Mouse (Mus musculus) erythroid progenitor cell, adult 5-6 weeks (primary cell): Measurements from ENCODE around the gene Acbd6. TPM values are rescaled to one million over a fixed set of nuclear protein-coding genes. Genes with fewer than 3 reads are reported as not detected.
A peak's percentile ranks its signal among the peaks of the same experiment; 100 is the strongest.

ENCODE experiments used
- ATAC-seq: replicated peaks from 2 replicates; pipeline ENCODE4 v1.8.0; 2016; ENCODE audit warnings: moderate number of reproducible peaks, mild to moderate bottlenecking, moderate TSS enrichment, inconsistent platforms; ENCODE audit not compliant: poor library complexity, low FRiP score, severe bottlenecking
- total RNA-seq, 2 experiments: library from RNA; stranded (forward) in 1 of 2; stranded (reverse) in 1 of 2; fragments of 150-400 nt in 1 of 2; fragments of 186-747, 209-891 nt in 1 of 2; gene quantifications; 2 replicates each; pipeline versions ENCODE4 v1.2.3 to v1.2.4; 2015 to 2017; ENCODE audit warnings: low replicate concordance in 2 of 2

Gene Acbd6
- total RNA-seq, 2 experiments from 2014 or later: 0.30 to 25.2 TPM

DNA sequence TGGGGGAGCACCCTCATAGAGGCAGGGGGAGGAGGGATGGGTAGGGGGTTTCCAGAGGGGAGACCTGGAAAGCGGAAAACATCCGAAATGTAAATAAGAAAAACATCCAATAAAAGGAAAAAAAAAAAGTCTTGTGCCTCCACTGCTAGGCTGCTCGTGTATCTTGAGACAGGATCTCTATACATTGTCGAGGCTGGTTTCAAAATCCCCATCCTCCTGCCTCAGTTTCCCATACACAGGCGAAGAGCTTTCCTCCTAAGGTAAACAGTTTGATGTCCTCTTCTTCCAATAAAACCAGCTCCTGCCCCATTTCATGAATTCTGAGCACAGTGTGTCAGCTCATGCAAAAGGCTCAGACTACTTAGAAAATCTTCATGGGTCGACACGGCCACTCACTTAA is 19.9 kb upstream of the Acbd6 start:
- ATAC-seq: no peak

- ATAC-seq: 0 out of 2 replicates have a peak, but pooled peaks have one; percentile 18
Observed at GRCm38 (mm10) chr1:155557642-155558011, 293 bp upstream of the Acbd6 start.

GRCm38 (mm10) chr1:155560021-155560420 is 2.1 kb downstream of the Acbd6 start:
- no peak for ATAC-seq

DNA sequence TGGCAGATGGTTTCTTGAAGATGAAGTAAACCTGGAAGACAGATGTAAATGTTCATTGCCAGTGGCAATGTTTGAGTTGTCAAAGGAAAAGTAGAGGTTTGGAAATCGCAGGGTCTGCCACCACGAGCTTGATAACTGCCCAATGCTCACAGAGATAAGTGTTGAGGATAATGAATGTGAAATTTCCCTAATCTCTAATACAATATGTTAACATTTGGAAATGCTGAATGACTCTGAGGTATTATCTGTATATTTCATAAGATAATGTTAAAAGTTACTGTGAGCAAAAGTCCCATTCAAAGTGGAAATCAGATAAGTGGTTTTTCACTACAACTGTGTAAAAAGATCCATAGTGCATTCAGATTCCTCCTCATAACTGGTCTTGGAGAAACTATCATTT is 2.8 kb downstream of the Acbd6 start:
- no peak for ATAC-seq

DNA sequence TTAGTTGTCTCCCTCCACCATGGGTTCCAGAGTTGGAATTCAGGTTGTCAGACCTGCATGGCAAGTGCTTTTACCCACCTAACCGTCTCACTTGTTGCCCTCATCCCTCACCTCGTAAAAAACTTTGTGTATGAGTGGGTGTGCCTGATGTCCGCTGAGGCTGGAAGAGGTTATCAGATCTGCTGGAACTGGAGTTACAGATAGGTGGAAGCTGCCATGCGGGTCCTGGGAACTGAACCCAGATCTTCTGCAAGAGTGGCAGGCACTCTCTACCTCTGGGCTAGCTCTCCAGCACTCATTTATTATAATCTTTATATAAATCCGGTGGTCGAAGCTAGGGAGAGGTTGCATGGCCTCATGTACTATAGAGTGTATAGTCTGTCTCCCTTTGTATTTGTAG is 4.3 kb downstream of the Acbd6 start:
- no peak for ATAC-seq

DNA sequence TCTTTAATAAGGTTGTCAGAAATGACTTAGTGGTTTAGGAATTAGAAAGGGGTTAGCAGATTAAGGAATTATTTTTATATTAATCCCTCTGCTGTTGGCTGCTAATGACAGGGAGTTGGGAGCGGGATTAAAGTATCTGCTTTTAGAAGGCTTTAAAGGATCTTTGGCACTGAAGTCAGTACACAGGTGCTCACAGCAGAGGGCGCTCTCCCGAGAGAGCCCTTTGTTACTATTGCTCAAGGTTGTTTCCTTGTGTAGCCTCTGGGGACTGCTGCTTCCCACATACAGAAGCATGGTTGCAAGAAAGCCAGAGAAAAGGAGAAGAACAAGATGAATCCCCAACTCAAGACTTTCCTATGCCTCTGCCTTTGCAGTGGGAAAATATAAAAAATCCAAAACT is 6.8 kb downstream of the Acbd6 start:
- peak; percentile 72; the same call in 1 of the 2 replicates for ATAC-seq

GRCm38 (mm10) chr1:155568133-155568532 is 10.2 kb downstream of the Acbd6 start:
- ATAC-seq: no peak

- no peak for ATAC-seq
Observed at GRCm38 (mm10) chr1:155569340-155569739, 11.4 kb downstream of the Acbd6 start.

DNA sequence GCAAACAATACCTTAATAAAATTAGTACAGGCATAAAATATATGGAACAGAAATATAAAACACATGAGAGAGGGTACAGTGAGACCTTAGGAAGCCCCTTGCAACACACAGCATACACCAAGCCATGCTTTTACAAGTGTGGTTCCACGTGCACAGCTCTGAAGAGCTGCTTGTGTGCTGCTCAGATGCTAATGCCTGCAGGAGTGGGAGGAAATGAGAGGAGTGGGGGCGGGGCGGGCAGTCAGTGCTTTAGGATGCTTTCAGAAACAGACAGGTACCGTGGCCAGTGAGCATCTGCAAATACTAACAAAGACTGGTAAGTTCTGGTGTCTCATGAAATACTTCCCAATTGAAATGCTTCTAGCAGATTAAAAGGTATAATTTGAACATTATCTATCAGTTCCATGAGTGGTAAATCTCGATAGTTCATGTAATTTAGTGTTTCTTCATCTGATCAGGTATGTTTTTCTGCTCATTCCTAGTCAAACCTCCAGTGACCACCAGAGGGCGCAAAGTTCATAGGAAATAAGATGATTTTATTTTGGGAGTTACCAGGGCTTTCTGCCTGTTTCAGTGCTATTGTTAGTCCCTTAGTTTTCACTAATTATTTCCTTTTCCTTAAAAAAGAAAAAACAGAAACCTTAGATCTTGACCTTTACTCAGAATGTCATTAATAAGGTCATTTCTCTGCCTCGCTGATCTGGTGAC is 17.2 kb downstream of the Acbd6 start:
- no peak for ATAC-seq

DNA sequence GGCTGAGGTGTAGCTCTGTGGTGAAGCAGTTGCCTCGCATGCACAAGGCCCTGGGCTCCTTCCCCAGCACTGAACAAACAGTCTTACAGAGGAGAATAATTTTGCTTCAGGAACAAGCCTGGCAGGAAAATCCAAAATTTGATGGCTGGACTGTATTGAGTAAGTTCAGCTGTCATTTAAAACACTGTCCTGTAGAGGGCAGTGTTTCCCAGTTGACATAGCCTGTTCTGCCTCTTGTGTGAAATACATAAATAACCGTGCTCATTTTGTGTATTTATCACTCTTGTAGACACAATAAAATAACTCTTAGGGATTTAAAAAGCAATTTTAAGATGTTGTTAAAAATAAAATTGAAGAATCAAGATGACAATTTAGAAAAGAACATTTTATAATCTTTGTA is 18.5 kb downstream of the Acbd6 start:
- ATAC-seq: peak; percentile 67; the same call in 1 of the 2 replicates

DNA sequence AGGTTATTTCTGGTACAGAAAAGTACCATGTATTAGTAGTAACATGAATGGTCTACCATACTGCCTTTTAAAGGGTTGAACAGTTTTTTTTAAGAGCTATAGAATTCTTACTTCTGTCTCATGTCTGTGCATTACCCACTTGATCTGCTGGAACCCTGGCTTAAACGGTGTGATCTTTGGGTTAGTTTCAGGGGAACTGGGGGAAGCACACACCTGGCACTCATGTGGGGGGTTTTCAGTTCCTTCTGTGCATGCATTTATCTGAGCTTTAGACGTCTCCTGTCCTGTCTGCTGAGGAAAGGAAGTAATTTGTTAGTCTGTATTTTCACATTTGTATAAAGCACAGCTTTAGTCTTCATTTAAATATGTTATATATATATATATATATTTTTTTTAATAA is 19.4 kb downstream of the Acbd6 start:
- no peak for ATAC-seq

DNA sequence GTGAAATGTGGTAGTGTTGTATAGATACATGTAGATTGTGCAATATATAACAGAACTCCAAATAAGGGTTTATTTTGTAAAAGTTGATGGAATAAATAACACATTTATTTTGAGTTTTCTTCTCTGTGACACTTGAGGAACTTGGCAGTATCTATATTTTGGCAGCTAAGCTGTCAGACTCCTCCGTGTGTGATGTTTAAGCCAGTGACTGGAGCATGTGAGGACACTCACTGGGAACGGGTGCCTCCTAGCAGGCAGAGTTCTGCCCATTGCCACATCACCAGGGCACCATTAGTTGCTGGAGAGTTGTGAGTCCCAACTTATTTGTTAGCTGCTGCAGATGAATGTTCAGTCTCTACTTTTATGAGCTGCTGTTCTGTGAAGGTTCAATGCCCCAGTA is 30.0 kb downstream of the Acbd6 start:
- no peak for ATAC-seq

DNA sequence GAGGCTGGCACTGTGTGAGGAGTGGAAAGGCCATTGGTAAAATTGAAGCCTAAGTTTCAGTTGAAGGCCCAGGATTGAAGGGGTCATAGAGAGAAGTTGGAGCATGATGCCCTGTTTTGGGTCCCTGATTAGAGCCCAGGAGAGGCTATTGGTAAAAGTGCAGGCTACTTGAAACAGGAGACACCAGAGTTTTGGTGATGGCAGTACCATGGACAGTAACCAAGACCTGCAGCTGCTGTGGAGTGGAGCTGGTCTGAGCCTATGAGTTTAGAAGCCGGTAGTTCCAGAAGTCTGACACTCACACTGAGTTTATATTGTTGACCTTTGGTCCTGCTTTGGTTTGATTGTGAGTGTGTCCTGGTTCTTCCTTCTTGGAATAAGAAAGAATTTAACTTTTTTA is 36.2 kb downstream of the Acbd6 start:
- no peak for ATAC-seq

GRCm38 (mm10) chr1:155596576-155596975 is 38.7 kb downstream of the Acbd6 start:
- no peak for ATAC-seq

- ATAC-seq: no peak
Observed at GRCm38 (mm10) chr1:155604706-155605105, 46.8 kb downstream of the Acbd6 start.

DNA sequence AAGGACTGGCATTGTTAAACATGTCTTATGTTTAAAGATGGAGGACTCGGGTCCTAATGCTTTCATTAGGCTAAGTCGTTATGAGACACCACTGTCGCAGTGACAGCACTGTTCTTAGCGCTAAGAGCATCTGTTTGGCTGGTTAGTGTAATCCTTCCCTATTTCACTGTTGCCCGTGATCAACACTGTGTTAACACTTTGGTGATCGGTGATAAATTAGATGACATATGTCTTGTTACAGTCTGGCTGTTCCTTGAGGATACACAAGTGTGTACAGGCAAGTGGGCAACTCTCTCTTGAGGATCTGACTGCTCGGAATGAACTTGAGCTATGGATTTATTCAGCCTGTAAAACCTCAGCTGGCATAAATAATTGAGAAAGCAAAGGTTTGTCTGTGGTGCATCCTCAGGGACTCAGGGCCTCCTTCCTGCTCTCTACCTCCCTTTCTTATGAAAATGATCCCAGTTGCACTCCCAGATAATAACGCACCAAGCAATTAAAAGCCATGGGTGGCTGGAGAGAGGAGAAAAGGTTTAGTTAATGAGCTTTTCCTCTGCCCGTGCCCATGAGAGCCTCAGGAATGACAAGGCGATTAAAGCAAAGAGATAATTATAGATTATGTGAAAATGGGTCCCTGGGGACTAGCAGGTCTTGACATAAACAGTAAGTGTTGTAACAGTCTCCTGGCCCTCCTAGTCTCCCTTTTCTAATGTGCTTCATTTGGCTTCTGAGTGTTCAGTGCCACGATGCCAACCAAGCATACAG is 47.7 kb downstream of the Acbd6 start:
- no peak for ATAC-seq

- no peak for ATAC-seq
Observed at GRCm38 (mm10) chr1:155606156-155606531, 48.2 kb downstream of the Acbd6 start.

GRCm38 (mm10) chr1:155608524-155608923 is 50.6 kb downstream of the Acbd6 start:
- no peak for ATAC-seq

GRCm38 (mm10) chr1:155614426-155614825 is 56.5 kb downstream of the Acbd6 start:
- no peak for ATAC-seq

GRCm38 (mm10) chr1:155621075-155621474 is 63.2 kb downstream of the Acbd6 start:
- ATAC-seq: no peak

- no peak for ATAC-seq
Observed at GRCm38 (mm10) chr1:155623192-155623591, 65.3 kb downstream of the Acbd6 start.
